Mouse (Mus musculus) lung, postnatal 0 days (tissue): ENCODE data around the gene Dock4.

Experiments used
- CTCF ChIP-seq: IDR thresholded peaks from 2 replicates; pipeline ENCODE4 v1.5.1; 2016; ENCODE audit warnings: antibody characterized with exemption, mild to moderate bottlenecking
- EP300 ChIP-seq: IDR thresholded peaks from 2 replicates; pipeline ENCODE4 v1.6.1; 2016; ENCODE audit warnings: antibody characterized with exemption, mild to moderate bottlenecking, control low read depth

GRCm38 (mm10) chr12:40825935-40826460 is 380.2 kb downstream of the Dock4 start:
- TF ChIP-seq CTCF (no peak), EP300 (no peak)
